Mouse (Mus musculus): ENCODE measurements around the gene Rit1. TPM values are rescaled to one million over a fixed set of nuclear protein-coding genes. Genes with fewer than 3 reads are reported as not detected.
"Not testable (repeated sequence)": the region's sequence is repeated elsewhere in the genome, so short reads cannot be mapped to it uniquely, and the experiment has no call there.

Gene Rit1
- polyA plus RNA-seq, 1 experiment = 42.5 TPM

DNA sequence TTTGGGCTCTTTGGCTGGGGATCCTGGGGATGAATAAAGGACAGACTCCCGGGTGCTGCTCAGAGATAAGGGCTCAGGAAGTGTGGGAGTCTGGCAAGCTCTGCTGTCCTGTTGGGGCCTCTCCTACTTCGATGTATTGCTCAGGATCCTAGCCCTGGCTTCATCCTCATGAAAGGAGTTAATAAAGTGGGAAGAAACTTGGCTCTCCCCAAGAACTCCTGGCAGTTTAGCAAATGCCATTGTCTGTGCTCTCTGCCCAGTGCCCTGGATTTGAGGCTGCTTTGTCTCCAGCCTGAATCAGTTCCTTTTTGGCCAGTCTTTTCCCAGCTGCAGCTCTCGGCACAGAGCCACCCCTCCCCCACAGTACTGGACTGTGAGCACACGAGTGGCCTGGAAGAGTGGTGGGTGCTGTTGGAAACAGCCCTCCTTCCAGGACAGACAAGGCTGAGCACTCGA, 41.4 kb downstream of the Rit1 start:
- TF ChIP-seq MAX (IDR thresholded peaks at IDR 0.05) (no peak), CTCF (IDR thresholded peaks at IDR 0.05; ENCODE audit: control insufficient read depth, insufficient read depth, insufficient read length) (no peak), MYOG (IDR thresholded peaks at IDR 0.05; ENCODE audit: control insufficient read depth, extremely low read depth, insufficient read length) (no peak), CEBPB (IDR thresholded peaks at IDR 0.05; ENCODE audit: low read depth) (no peak), FOSL1 (IDR thresholded peaks at IDR 0.05; ENCODE audit: insufficient read depth, low read length, poor library complexity, severe bottlenecking) (no peak), MYOD1 (IDR thresholded peaks at IDR 0.05; ENCODE audit: control insufficient read depth, insufficient read length, low read depth) (no peak), USF1 (IDR thresholded peaks at IDR 0.05; ENCODE audit: low read depth) (no peak)
- no peak overlapping the region for H3K4me3 ChIP-seq (ENCODE audit: insufficient read depth, poor library complexity, severe bottlenecking)
- no peaks in the 10 kb centered on the region for H3K36me3 ChIP-seq (ENCODE audit: control insufficient read depth, insufficient read depth)
- H3K79me3 ChIP-seq (ENCODE audit: low read depth) = no peaks in the 10 kb centered on the region
- no peak overlapping the region for H3ac ChIP-seq (ENCODE audit: control insufficient read depth, insufficient read length, low read depth)
- no peaks in the 10 kb centered on the region for H3K27me3 ChIP-seq (ENCODE audit: control insufficient read depth, insufficient read depth, insufficient read length)
- H3K79me2 ChIP-seq (ENCODE audit: control insufficient read depth, insufficient read depth) = no peaks in the 10 kb centered on the region

DNA sequence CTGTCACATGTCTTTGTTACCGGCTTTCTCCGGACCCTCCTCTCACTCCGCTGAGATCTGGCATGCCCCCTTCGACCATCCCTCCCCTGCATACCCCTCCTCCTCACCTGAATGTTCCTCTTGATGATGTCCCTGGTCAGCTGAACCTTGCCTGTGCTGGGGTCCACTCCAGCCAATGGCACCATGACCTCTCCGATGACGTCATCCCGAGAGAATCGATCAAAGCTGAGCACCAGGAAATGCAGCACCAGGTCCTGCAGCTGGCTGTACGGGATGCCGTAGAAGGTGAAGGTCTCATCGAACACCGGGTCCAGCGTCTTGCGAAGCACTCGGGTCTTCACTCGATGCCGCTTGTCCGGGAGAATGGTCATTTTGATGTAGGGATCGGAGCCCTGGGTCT, 45.0 kb downstream of the Rit1 start:
- H3K27me3 ChIP-seq (ENCODE audit: control insufficient read depth, insufficient read depth, insufficient read length) = no peaks in the 10 kb centered on the region
- no peak for TF ChIP-seq MYOD1 (IDR thresholded peaks at IDR 0.05; ENCODE audit: control insufficient read depth, insufficient read length, low read depth)
- TF ChIP-seq USF1 (IDR thresholded peaks at IDR 0.05; ENCODE audit: low read depth) = no peak
- no peak for TF ChIP-seq CTCF (IDR thresholded peaks at IDR 0.05; ENCODE audit: control insufficient read depth, insufficient read depth, insufficient read length)
- no peak for TF ChIP-seq MYOG (IDR thresholded peaks at IDR 0.05; ENCODE audit: control insufficient read depth, extremely low read depth, insufficient read length)
- TF ChIP-seq MAX (IDR thresholded peaks at IDR 0.05) = no peak
- no peak for TF ChIP-seq CEBPB (IDR thresholded peaks at IDR 0.05; ENCODE audit: low read depth)
- TF ChIP-seq FOSL1 (IDR thresholded peaks at IDR 0.05; ENCODE audit: insufficient read depth, low read length, poor library complexity, severe bottlenecking) = no peak
- H3ac ChIP-seq (ENCODE audit: control insufficient read depth, insufficient read length, low read depth) = no peak overlapping the region
- H3K79me3 ChIP-seq (ENCODE audit: low read depth) = no peaks in the 10 kb centered on the region
- no peaks in the 10 kb centered on the region for H3K36me3 ChIP-seq (ENCODE audit: control insufficient read depth, insufficient read depth)
- H3K4me3 ChIP-seq (ENCODE audit: insufficient read depth, poor library complexity, severe bottlenecking) = no peak overlapping the region
- no peaks in the 10 kb centered on the region for H3K79me2 ChIP-seq (ENCODE audit: control insufficient read depth, insufficient read depth)

DNA sequence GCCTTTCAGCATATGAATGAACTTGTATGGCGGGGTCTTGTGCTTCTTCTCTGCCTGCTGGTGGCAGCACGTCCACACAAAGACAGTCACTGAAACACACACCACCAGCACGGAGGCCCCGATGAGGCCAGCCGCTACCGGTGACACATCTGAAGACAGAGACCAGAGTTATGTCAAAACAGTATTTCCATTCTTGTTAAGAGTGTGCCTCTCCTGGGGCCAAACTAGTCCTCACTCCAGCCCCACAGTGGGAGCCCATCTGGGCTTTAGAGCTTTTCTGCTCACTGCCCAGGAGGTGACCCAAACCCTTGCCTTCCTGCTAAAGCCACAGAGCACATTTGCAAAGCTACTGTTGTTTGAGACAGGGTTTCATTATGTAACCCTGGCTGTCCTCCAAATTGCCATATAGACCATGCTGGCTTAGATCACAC, 45.8 kb downstream of the Rit1 start:
- Histone ChIP-seq H3K4me3 (ENCODE audit: insufficient read depth, poor library complexity, severe bottlenecking) (no peak overlapping the region), H3K36me3 (ENCODE audit: control insufficient read depth, insufficient read depth) (no peaks in the 10 kb centered on the region), H3K27me3 (ENCODE audit: control insufficient read depth, insufficient read depth, insufficient read length) (no peaks in the 10 kb centered on the region), H3K79me3 (ENCODE audit: low read depth) (no peaks in the 10 kb centered on the region), H3K79me2 (ENCODE audit: control insufficient read depth, insufficient read depth) (no peaks in the 10 kb centered on the region), H3ac (ENCODE audit: control insufficient read depth, insufficient read length, low read depth) (no peak overlapping the region)
- no peak for TF ChIP-seq CEBPB (IDR thresholded peaks at IDR 0.05; ENCODE audit: low read depth)

DNA sequence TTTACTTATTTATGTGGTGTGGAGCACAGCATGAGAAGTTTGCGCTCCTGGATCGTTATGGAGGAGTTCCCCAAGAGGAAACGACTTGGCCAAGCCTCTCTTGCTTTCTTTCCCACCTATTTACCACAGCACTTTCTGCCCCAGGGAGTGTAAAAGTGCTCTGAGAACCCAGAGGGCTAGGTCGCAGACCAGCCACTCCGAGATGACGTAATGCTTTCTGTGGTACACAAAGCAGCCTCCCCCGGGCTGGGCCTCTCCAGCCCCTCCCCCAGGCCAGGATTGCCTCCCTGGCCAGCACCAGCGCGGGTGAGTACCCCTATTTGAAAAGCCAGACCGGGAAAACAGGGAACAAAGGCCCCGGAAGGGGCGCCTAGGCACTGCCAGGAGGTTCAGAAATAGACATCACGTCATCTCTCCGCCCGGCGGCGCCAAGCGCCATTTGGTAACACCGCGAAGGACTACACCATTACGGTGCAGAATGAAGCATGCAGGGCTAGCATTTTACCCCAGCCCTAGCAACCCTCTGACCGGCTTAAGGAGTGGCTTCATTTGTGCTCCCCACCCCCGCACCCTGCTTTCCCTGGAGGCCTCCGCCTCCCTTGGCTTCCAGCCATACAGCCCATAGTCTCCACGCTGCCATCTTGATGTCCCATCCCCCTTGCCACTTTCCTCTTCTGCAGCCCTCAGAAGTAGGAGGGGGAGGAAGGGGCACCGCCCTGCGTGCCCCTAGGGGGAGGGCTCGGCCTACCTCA, 54.7 kb downstream of the Rit1 start:
- H3K4me3 ChIP-seq (ENCODE audit: insufficient read depth, poor library complexity, severe bottlenecking); H3ac ChIP-seq (ENCODE audit: control insufficient read depth, insufficient read length, low read depth); H3K79me3 ChIP-seq (ENCODE audit: low read depth); H3K36me3 ChIP-seq (ENCODE audit: control insufficient read depth, insufficient read depth); H3K79me2 ChIP-seq (ENCODE audit: control insufficient read depth, insufficient read depth); H3K27me3 ChIP-seq (ENCODE audit: control insufficient read depth, insufficient read depth, insufficient read length): not testable (repeated sequence)

DNA sequence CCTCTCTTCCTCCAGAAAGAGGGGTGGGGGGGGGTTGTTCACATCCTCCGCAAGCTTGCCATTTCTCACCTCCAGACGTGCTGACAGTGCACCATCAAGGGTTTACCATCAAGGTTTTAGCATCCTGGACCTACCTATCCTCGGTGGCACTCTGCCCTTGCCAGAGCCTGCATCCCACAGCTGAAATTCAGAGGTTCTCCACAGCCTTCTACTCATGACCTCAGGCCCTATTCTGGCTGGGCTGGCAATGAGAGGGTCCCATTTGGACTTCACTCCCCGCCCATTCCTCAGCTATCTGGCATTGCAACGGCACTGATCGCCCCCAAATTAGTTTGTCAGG, 55.3 kb downstream of the Rit1 start:
- H3K79me3 ChIP-seq (ENCODE audit: low read depth); H3K27me3 ChIP-seq (ENCODE audit: control insufficient read depth, insufficient read depth, insufficient read length); H3ac ChIP-seq (ENCODE audit: control insufficient read depth, insufficient read length, low read depth); H3K4me3 ChIP-seq (ENCODE audit: insufficient read depth, poor library complexity, severe bottlenecking); H3K79me2 ChIP-seq (ENCODE audit: control insufficient read depth, insufficient read depth); H3K36me3 ChIP-seq (ENCODE audit: control insufficient read depth, insufficient read depth): not testable (repeated sequence)

DNA sequence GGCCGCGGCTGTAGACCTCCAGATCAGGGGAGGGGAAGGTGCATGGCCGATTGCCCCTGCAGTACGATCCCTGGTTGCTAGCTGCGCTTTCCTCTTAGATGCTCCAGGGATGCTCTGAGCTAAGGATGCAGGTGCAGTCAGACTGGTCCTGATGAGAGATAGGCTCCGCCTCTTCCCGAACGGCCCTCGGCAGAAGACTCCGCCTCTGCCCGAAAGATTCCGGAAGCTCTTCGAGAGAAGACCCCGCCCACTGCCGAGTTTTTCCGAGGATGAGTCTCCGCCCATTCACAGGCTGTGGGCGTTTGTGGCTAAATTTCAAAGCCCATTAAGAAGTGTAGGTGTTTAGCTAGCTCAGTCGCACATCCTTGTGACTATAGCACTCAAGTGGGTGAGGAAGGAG, 55.8 kb downstream of the Rit1 start:
- H3K36me3 ChIP-seq (ENCODE audit: control insufficient read depth, insufficient read depth); H3ac ChIP-seq (ENCODE audit: control insufficient read depth, insufficient read length, low read depth); H3K4me3 ChIP-seq (ENCODE audit: insufficient read depth, poor library complexity, severe bottlenecking); H3K27me3 ChIP-seq (ENCODE audit: control insufficient read depth, insufficient read depth, insufficient read length); H3K79me2 ChIP-seq (ENCODE audit: control insufficient read depth, insufficient read depth); H3K79me3 ChIP-seq (ENCODE audit: low read depth): not testable (repeated sequence)

DNA sequence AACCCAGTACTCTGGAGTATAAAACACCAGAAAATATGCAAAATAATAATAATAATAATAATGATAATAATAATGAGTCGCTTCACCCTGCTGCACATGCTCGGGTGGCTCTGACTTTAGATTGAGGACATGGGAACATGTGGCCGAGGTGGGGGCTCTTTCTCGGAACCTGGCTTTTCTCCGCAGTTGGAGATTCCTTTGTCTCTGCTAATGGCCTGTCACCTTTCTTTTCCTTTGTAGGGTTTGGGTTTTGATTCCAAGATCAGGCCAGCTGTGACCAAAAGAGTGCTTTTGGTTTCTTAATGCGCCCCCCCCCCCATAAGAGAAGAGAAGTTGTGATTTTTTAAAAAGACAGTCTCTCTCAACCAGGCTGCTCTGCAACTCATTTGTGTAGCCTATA, 56.5 kb downstream of the Rit1 start:
- H3K79me2 ChIP-seq (ENCODE audit: control insufficient read depth, insufficient read depth); H3K27me3 ChIP-seq (ENCODE audit: control insufficient read depth, insufficient read depth, insufficient read length); H3K4me3 ChIP-seq (ENCODE audit: insufficient read depth, poor library complexity, severe bottlenecking); H3K79me3 ChIP-seq (ENCODE audit: low read depth); H3ac ChIP-seq (ENCODE audit: control insufficient read depth, insufficient read length, low read depth); H3K36me3 ChIP-seq (ENCODE audit: control insufficient read depth, insufficient read depth): not testable (repeated sequence)

DNA sequence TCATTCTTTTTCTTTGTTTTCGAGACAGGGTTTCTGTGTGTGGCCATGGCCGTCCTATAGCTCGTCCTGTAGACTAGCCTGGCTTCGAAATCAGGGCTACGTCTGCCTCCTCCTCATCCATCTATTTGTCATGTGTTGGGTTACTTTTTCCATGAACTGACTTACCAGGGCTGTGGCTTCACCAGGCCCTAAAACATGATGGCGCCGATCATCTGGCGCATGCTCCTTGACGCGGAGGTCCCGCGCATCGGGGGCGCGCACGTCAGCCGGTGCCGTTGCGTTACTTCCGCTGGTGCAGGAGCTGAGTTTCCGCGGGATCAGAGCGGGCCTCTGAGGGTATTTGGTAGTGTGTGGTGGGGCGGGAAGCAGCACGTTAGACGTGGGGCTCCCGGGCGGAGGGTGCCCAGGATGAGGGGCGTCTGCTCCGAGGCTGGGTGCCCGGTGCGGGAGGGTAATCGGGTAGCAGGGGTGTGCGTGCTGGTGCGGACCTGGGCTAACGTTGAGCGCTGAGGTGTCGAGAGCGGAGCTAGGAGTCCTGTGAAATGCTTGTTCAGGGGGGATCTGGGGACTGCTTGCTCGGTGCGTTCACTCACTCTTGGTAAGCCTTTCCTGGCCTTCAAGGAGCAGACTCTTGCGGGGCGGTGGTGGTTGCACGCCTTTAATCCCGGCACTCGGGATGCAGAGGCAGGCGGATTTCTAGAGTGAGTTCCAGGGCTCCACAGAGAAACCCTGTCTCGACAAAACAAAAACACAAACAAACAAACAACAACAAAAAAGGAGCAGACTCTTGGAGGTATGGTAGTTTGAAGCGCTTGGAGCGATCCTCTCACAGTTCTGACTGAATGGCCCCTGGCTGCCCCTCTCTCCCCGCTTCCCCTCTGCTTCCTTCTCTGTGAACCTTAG, 58.6 kb downstream of the Rit1 start, which contains the start of gene Syt11:
TSS of gene Syt11 (minus strand) at position 226 of the 903 bp plus-strand sequence.
- not testable (repeated sequence) for H3K79me2 ChIP-seq (ENCODE audit: control insufficient read depth, insufficient read depth); H3K36me3 ChIP-seq (ENCODE audit: control insufficient read depth, insufficient read depth); H3K27me3 ChIP-seq (ENCODE audit: control insufficient read depth, insufficient read depth, insufficient read length); H3K79me3 ChIP-seq (ENCODE audit: low read depth)
- peak within 1 kb of the TSS; percentile 45 for H3K4me3 ChIP-seq (ENCODE audit: insufficient read depth, poor library complexity, severe bottlenecking)
- H3ac ChIP-seq (ENCODE audit: control insufficient read depth, insufficient read length, low read depth) = peak within 1 kb of the TSS; percentile 88
